Mouse (Mus musculus) ES-Bruce4 (cell line): Measurements from ENCODE around the gene Guca1b. TPM values are rescaled to one million over a fixed set of nuclear protein-coding genes. Genes with fewer than 3 reads are reported as not detected.

Source experiments
- H3K27ac ChIP-seq: 2 replicates; pipeline ENCODE4 v1.5.1; 2012; ENCODE audit warnings: low read length, inconsistent platforms; ENCODE audit not compliant: insufficient read depth
- H3K27me3 ChIP-seq: 2 replicates; pipeline ENCODE4 v1.6.1; 2012; ENCODE audit warnings: mild to moderate bottlenecking, low read length, inconsistent platforms; ENCODE audit not compliant: control insufficient read depth, poor library complexity, insufficient read depth, severe bottlenecking
- H3K36me3 ChIP-seq: 2 replicates; pipeline ENCODE4 v1.6.1; 2012; ENCODE audit warnings: inconsistent platforms, mild to moderate bottlenecking, low read length, moderate library complexity; ENCODE audit not compliant: control insufficient read depth, poor library complexity, insufficient read depth, severe bottlenecking
- H3K4me1 ChIP-seq: one replicate; pipeline ENCODE4 v1.8.1; 2011; ENCODE audit warnings: low read length; ENCODE audit not compliant: control insufficient read depth, insufficient read depth
- H3K4me3 ChIP-seq: 2 replicates; pipeline ENCODE4 v1.5.1; 2011; ENCODE audit warnings: low read depth, mild to moderate bottlenecking, low read length
- H3K9ac ChIP-seq: 2 replicates; pipeline ENCODE4 v1.6.1; 2012; ENCODE audit warnings: low read depth, mild to moderate bottlenecking, inconsistent platforms; ENCODE audit not compliant: poor library complexity, severe bottlenecking
- H3K9me3 ChIP-seq: replicated peaks from 2 replicates; pipeline ENCODE4 v1.6.1; 2012; ENCODE audit warnings: mild to moderate bottlenecking, low read length, inconsistent platforms; ENCODE audit not compliant: control insufficient read depth, poor library complexity, insufficient read depth, severe bottlenecking
- CTCF ChIP-seq: IDR thresholded peaks from one replicate; pipeline ENCODE4 v1.8.1; 2011; ENCODE audit warnings: low read depth, low read length
- EP300 ChIP-seq: IDR thresholded peaks from 2 replicates; pipeline ENCODE4 v1.6.1; 2011; ENCODE audit warnings: low read depth, low read length; ENCODE audit not compliant: insufficient read depth
- POLR2A ChIP-seq: IDR thresholded peaks from one replicate; pipeline ENCODE4 v1.8.1; 2011; ENCODE audit warnings: low read length; ENCODE audit not compliant: insufficient read depth
- polyA plus RNA-seq: library from polyadenylated mRNA; stranded (reverse); fragments of >200 nt; gene quantifications from 2 replicates; pipeline ENCODE4 v1.2.4, GENCODE M21; 2011; ENCODE audit warnings: low read depth; ENCODE audit not compliant: missing spikeins, insufficient read depth, insufficient read length

Guca1b gene
- polyA plus RNA-seq, 1 experiment = 1.1 TPM

DNA sequence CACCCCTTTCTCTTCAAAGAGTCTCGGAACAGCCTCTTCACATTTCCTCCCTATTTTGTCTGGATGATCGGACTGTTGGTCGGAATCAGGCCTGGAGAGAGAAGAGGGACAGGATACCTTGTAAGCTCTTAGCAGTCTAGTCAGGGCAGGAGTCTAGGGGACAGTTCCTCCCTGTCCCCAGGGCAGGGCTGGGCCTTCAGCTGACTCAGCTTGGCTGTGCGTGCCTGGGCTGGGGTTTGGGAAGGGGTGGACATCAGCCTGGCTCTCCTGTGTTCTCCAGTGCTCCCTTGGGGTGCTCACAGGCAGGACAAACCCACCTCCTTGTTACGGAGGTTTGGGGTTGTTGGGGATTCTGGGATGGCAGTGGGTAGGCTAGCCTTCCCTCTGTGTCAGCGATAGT lies 53.4 kb downstream of the Guca1b start:
- Histone ChIP-seq H3K9me3 (no peaks in the 10 kb centered on the region), H3K9ac (no peak overlapping the region), H3K36me3 (no peaks in the 10 kb centered on the region), H3K27me3 (no peaks in the 10 kb centered on the region), H3K27ac (no peak overlapping the region), H3K4me1 (peaks cover 11% of the 10 kb centered on the region), H3K4me3 (no peak overlapping the region)
- TF ChIP-seq EP300 (peak; percentile 72; the same call in 1 of the 2 replicates), CTCF (no peak)

GRCm38 (mm10) chr17:47439396-47440028 lies 54.3 kb downstream of the Guca1b start:
- Histone ChIP-seq H3K27ac (peak overlapping the region; percentile 88), H3K4me3 (no peak overlapping the region), H3K9me3 (no peaks in the 10 kb centered on the region), H3K4me1 (peaks cover 13% of the 10 kb centered on the region), H3K9ac (no peak overlapping the region), H3K27me3 (no peaks in the 10 kb centered on the region), H3K36me3 (no peaks in the 10 kb centered on the region)
- TF ChIP-seq EP300 (no peak), POLR2A (no peak), CTCF (no peak)

DNA sequence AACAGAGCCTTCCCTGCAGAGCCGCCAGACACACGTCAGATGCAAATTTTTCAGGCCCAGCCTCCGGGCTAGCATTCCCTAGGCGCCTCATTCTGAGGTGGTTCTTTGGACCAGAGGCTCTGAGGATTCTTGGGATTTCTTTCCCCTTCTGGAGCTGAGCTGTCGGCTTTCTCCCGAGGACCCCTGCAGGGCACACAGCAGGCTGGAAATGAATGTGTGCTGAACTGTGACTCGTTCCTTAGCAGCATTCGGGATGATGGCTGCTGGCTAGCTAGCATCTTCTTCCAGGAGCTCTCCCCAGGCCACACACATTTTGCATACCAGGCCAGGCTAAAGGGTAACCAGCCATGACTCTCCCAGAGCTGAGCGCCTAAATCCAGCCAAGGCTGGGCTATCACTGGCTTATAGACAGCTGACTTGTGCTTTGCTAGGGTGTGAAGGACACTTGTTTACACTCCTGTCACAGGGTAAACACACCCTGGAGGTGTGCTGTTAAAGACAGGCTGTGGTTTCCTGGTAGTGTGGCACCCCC lies 55.2 kb downstream of the Guca1b start:
- H3K9me3 ChIP-seq = no peaks in the 10 kb centered on the region
- no peak overlapping the region for H3K4me3 ChIP-seq
- TF ChIP-seq EP300 = peak; percentile 76
- no peak for TF ChIP-seq CTCF
- no peak for TF ChIP-seq POLR2A
- H3K27ac ChIP-seq = peak overlapping the region; percentile 88
- no peaks in the 10 kb centered on the region for H3K27me3 ChIP-seq
- H3K9ac ChIP-seq = no peak overlapping the region; the same call in 1 of the 2 replicates
- H3K4me1 ChIP-seq = peaks cover 13% of the 10 kb centered on the region
- H3K36me3 ChIP-seq = no peaks in the 10 kb centered on the region

DNA sequence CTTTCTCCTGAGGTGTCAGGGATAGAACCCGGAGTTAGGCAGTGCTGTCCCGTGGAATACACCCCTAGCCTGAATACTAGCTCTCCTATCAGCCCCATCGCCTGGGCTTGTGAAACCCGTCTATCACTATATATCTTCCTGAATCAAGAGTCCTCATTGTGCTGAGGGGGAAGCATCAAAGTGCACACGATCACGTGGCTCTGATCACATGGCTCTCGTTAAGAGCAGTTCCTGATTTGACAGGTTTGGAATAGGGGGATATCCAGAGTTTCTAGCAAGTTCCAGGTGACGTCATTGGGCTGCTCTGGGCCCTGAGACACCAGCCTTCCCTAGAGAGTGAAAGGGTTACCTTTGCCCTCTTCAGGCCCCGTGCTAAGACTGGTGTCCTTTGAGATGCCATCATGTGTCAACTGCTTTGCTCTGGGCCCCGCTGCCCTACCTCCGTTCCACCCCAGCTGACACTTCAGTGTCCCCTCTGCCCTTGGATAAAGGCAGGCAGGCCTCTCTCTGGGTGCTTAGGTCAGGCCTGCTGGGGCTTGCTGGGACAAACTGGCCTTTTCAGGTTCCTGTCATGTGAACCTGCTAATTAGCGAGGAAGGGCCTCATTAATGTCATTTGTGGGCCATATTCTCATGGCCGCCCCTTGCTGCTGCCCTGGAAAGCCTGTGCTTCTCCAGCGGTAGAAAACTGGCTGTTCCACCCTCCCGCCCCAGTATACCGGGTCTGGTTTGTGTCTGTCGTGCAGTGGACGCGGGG lies 56.3 kb downstream of the Guca1b start:
- no peak overlapping the region for H3K9ac ChIP-seq
- no peaks in the 10 kb centered on the region for H3K9me3 ChIP-seq
- peaks cover 13% of the 10 kb centered on the region for H3K4me1 ChIP-seq
- H3K36me3 ChIP-seq = no peaks in the 10 kb centered on the region
- H3K4me3 ChIP-seq = no peak overlapping the region
- TF ChIP-seq POLR2A = no peak
- TF ChIP-seq CTCF = no peak
- TF ChIP-seq EP300 = no peak
- H3K27me3 ChIP-seq = no peaks in the 10 kb centered on the region
- H3K27ac ChIP-seq = no peak overlapping the region

DNA sequence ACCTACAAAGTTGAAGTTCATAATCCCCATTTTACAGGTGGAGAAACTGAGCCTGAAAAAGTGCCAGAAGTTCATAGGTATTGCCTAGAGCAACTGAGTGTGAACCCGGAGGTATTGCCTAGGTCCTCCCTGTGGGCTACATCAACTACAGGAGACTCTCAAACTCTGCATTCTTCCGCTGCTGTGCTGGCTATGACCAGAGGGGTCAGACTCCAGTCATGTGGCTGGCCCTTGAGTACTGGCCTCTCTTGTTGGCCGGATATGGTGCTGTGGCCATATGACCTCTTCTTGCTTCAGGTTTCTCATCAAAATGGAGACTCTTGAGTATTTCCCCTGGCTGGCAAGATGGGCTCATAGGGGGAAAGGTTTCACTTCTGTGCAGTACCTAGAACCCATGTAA lies 57.1 kb downstream of the Guca1b start:
- no peak overlapping the region for H3K4me3 ChIP-seq
- H3K36me3 ChIP-seq = no peaks in the 10 kb centered on the region
- TF ChIP-seq EP300 (no peak), CTCF (no peak), POLR2A (no peak)
- H3K27me3 ChIP-seq = no peaks in the 10 kb centered on the region
- H3K27ac ChIP-seq = no peak overlapping the region
- H3K9me3 ChIP-seq = no peaks in the 10 kb centered on the region
- peaks cover 13% of the 10 kb centered on the region for H3K4me1 ChIP-seq
- H3K9ac ChIP-seq = no peak overlapping the region

Other genes with a start within 250 kb of the Guca1b start
- gene Mrps10, start 16.5 kb upstream of the Guca1b start, polyA plus RNA-seq = 71.3 and 83.6 TPM in 2 replicates
- gene Guca1a, start 15.2 kb downstream of the Guca1b start, polyA plus RNA-seq = 4.1 and 4.7 TPM in 2 replicates
- gene AI661453, start 51.2 kb downstream of the Guca1b start, polyA plus RNA-seq = 37.6 and 39.2 TPM in 2 replicates
- gene 1700001C19Rik, start 52.0 kb downstream of the Guca1b start, polyA plus RNA-seq = 0.75 and 1.3 TPM in 2 replicates
- 45.5 and 46.6 TPM in 2 replicates for gene Taf8, start 116.9 kb downstream of the Guca1b start, polyA plus RNA-seq
- 181 and 185 TPM in 2 replicates for gene Ccnd3, start 119.7 kb downstream of the Guca1b start, polyA plus RNA-seq
- gene Bysl, start 226.1 kb downstream of the Guca1b start, polyA plus RNA-seq = 24.9 and 25.7 TPM in 2 replicates
- gene Med20, start 226.2 kb downstream of the Guca1b start, polyA plus RNA-seq = 26.4 and 36.9 TPM in 2 replicates
- 4.5 and 11.9 TPM in 2 replicates for gene Gm20517, start 226.2 kb downstream of the Guca1b start, polyA plus RNA-seq
- 15.8 and 16.8 TPM in 2 replicates for gene Usp49, start 245.3 kb downstream of the Guca1b start, polyA plus RNA-seq